Mouse (Mus musculus) embryonic facial prominence, embryonic 15.5 days (tissue): ENCODE data around the gene 4933424G06Rik. TPM values are rescaled to one million over a fixed set of nuclear protein-coding genes. Genes with fewer than 3 reads are reported as not detected.

Experiments used
- ATAC-seq: fragments of 200-750 bp; cut with Nextera tagmentation; 2 replicates; pipeline ENCODE4 v1.8.0; 2017; ENCODE audit warnings: low read depth, moderate TSS enrichment; ENCODE audit not compliant: insufficient number of reproducible peaks, low FRiP score, low TSS enrichment
- H3K27ac ChIP-seq: fragments of 300-500 bp; sonication (generic); replicated peaks from 2 replicates; pipeline ENCODE4 v1.5.1; 2015; ENCODE audit warnings: mild to moderate bottlenecking, inconsistent platforms
- H3K27me3 ChIP-seq: fragments of 300-500 bp; sonication (generic); 2 replicates; pipeline ENCODE4 v1.6.1; 2015; ENCODE audit warnings: inconsistent platforms
- H3K36me3 ChIP-seq: fragments of 300-500 bp; sonication (generic); 2 replicates; pipeline ENCODE4 v1.6.1; 2015; ENCODE audit warnings: mild to moderate bottlenecking, inconsistent platforms
- H3K4me1 ChIP-seq: fragments of 300-500 bp; sonication (generic); 2 replicates; pipeline ENCODE4 v1.6.1; 2015; ENCODE audit warnings: inconsistent platforms
- H3K4me2 ChIP-seq: fragments of 300-500 bp; sonication (generic); replicated peaks from 2 replicates; pipeline ENCODE4 v1.6.1; 2015; ENCODE audit warnings: mild to moderate bottlenecking, inconsistent platforms
- H3K4me3 ChIP-seq: fragments of 300-500 bp; sonication (generic); replicated peaks from 2 replicates; pipeline ENCODE4 v1.5.1; 2015; ENCODE audit warnings: mild to moderate bottlenecking, inconsistent platforms
- H3K9ac ChIP-seq: fragments of 300-500 bp; sonication (generic); 2 replicates; pipeline ENCODE4 v1.6.1; 2015; ENCODE audit warnings: inconsistent platforms
- H3K9me3 ChIP-seq: fragments of 300-500 bp; sonication (generic); replicated peaks from 2 replicates; pipeline ENCODE4 v1.6.1; 2016; ENCODE audit warnings: inconsistent platforms
- WGBS: fragments of 180-500 bp; shearing (Covaris S2); methylation state at CpG from one replicate; pipeline ENCODE4 v1.1.7; 2015; 5-methylcytosine and 5-hydroxymethylcytosine counted together
- microRNA-seq: library from miRNA; unstranded; fragments of <30 nt; microRNA quantifications from one replicate; pipeline ENCODE4, GENCODE M21; 2016; ENCODE audit warnings: borderline number of aligned reads
- polyA plus RNA-seq: library from polyadenylated mRNA; unstranded; fragments of >200 nt; fragmentation: Nextera tagmentation; extraction: Ambion mirVana; gene quantifications from 2 replicates; pipeline ENCODE4 v1.2.1, GENCODE M21; 2015

4933424G06Rik gene
- polyA plus RNA-seq, 1 experiment from 2014 or later, result 0.44 TPM

DNA sequence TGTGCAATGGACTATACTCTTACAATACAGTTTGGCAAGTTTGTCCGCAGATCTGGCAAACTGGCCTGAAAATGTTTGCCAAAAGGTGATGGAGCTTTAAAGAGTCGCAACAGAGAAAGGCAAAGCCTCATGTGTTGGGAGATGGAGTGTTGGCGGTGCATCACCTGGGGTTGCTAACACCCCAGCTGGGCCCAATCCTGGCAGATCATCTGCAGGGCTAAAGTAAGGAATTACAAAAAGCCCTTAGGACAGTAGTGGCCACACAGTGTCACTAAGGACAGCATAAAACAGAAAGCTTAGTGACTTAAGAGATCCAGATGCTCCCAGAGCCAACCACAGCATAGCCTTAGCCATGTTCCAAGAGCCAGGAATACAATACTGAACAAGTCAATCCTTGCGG is 94.9 kb downstream of the 4933424G06Rik start:
- H3K4me2 ChIP-seq, result no peak overlapping the region
- no peak for ATAC-seq
- no peaks in the 10 kb centered on the region for H3K9me3 ChIP-seq
- H3K4me3 ChIP-seq, result no peak overlapping the region
- no peak overlapping the region for H3K27ac ChIP-seq
- H3K9ac ChIP-seq, result no peak overlapping the region
- no peaks in the 10 kb centered on the region for H3K27me3 ChIP-seq
- H3K4me1 ChIP-seq, result 0 out of 2 replicates have a peak, but pooled peaks cover 6% of the 10 kb centered on the region
- H3K36me3 ChIP-seq, result peaks cover 84% of the 10 kb centered on the region
- 91% methylated on average over 4 of the region's 4 CpGs for WGBS

DNA sequence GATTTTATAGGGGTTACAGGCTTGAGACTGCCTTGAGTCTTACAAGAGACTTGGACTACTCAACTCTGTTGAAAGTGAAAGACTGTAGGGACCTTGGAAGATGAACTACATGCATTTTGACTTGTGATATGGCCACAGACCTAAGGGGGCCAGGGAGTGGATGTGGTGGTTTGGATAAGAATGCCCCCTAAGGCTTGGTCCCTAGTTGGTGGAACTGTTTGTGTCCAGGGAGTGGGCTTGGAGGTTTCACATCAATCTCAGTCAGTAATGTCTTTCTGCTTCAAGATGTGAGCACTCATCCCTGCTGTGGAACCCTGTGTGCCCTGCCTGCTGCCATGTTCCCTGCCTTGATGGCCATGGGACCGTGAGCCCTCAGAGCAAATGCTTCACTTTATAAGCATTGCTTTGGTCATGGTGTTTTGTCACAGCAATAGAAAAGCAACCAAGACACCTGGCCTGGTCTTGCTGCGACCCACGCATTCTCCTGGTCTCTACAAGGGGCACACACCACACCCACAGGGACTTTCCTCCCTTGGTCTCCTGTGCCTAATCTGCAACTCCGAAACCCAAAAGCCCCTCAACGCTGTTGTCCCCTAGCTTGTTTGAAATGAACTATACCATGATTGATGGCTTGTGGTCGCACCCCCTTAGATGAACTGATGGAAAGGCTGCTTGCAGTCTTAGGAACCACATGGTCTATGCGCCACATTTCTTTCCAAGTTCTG is 96.4 kb downstream of the 4933424G06Rik start:
- no peak overlapping the region for H3K27ac ChIP-seq
- 96% methylated on average over 7 of the region's 7 CpGs for WGBS
- 0 out of 2 replicates have a peak, but pooled peaks cover 6% of the 10 kb centered on the region for H3K4me1 ChIP-seq
- no peak for ATAC-seq
- H3K36me3 ChIP-seq, result peaks cover 89% of the 10 kb centered on the region
- H3K4me2 ChIP-seq, result no peak overlapping the region
- H3K9ac ChIP-seq, result no peak overlapping the region
- H3K4me3 ChIP-seq, result no peak overlapping the region
- H3K27me3 ChIP-seq, result no peaks in the 10 kb centered on the region
- no peaks in the 10 kb centered on the region for H3K9me3 ChIP-seq

DNA sequence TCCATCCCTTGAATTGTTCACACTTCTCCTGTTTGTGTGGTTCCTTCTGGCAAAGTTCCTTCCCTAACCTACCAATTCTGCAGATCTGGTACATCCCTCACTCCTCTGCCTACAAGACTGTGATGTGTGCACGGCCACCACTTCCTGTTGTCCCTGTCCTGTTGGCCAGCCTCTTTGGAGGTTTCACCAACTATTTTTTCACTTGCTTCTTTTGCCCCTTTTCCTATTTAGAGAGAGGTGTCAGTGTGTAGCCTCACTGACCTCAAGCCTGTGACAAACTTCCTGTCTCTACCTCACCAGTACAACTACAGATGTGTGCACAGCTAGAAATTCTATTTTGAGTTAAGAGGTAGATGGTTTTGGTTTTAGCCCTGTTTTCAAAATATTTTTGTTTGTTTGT is 97.1 kb downstream of the 4933424G06Rik start:
- H3K27ac ChIP-seq, result no peak overlapping the region
- H3K27me3 ChIP-seq, result no peaks in the 10 kb centered on the region
- H3K9ac ChIP-seq, result no peak overlapping the region
- 93% methylated on average over 1 of the region's 1 CpGs for WGBS
- no peak for ATAC-seq
- no peaks in the 10 kb centered on the region for H3K9me3 ChIP-seq
- H3K4me2 ChIP-seq, result no peak overlapping the region
- H3K4me1 ChIP-seq, result 0 out of 2 replicates have a peak, but pooled peaks cover 6% of the 10 kb centered on the region
- H3K36me3 ChIP-seq, result peaks cover 89% of the 10 kb centered on the region
- H3K4me3 ChIP-seq, result no peak overlapping the region

Small RNA genes within 50 kb of the gene (microRNA-seq; reads per million reads assigned to microRNA genes)
- not detected for gene Gm24133

Other genes starting within 250 kb of the 4933424G06Rik start
- 15.0 and 15.8 TPM in 2 replicates for gene Cnnm4, start 238.5 kb upstream of the 4933424G06Rik start, polyA plus RNA-seq
- gene Cnnm3, start 198.3 kb upstream of the 4933424G06Rik start, polyA plus RNA-seq, result 3.8 and 4.3 TPM in 2 replicates
- gene Ankrd23, start 173.3 kb upstream of the 4933424G06Rik start, polyA plus RNA-seq, result 17.6 and 21.6 TPM in 2 replicates
- gene Gm42417, start 170.7 kb upstream of the 4933424G06Rik start, polyA plus RNA-seq, result 0.25 and 0.40 TPM in 2 replicates
- 25.7 and 29.5 TPM in 2 replicates for gene Ankrd39, start 162.7 kb upstream of the 4933424G06Rik start, polyA plus RNA-seq
- 18.6 and 19.6 TPM in 2 replicates for gene Sema4c, start 151.8 kb upstream of the 4933424G06Rik start, polyA plus RNA-seq
- gene Fam178b, start 27.0 kb upstream of the 4933424G06Rik start, polyA plus RNA-seq, result 1.3 and 3.5 TPM in 2 replicates
- gene Cox5b, start 18.7 kb upstream of the 4933424G06Rik start, polyA plus RNA-seq, result 549 and 569 TPM in 2 replicates
- gene Actr1b, start 4.3 kb downstream of the 4933424G06Rik start, polyA plus RNA-seq, result 110 and 118 TPM in 2 replicates
- 0.64 and 0.85 TPM in 2 replicates for gene Zap70, start 51.6 kb downstream of the 4933424G06Rik start, polyA plus RNA-seq
- 14.7 and 15.1 TPM in 2 replicates for gene Tmem131, start 233.5 kb downstream of the 4933424G06Rik start, polyA plus RNA-seq